Mouse (Mus musculus): ENCODE measurements at regions not wholly inside any gene's neighbourhood (a gene's known extent, or its start where the extent isn't known, plus 50 kb on each side); places are given as distances from the start of the nearest gene placed in this dataset.

DNA sequence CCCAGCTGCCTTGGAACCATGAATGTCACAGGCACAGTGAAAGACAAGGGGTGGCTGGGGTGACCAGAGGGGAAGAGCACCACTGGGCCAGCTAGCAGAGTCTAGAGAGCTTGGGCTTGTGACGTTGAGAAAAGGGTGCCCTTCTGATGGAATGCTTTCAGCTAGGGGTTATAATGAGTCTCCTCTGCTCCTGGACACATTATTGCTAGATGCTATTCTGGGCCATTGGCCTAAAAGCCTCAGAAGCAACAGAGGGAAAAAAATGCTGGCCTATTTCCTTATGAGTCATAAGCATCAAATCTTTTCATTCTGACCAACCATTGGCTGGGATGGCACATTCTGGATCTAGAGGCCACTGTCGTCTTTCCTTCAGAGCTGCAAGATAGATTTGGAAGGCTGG lies 369.8 kb upstream of the Tshz3 start:
- H3K27me3 ChIP-seq (ENCODE audit: control insufficient read depth, insufficient read depth, low read length, poor library complexity, severe bottlenecking): no peaks in the 10 kb centered on the region
- H3K9ac ChIP-seq (ENCODE audit: low read depth, poor library complexity, severe bottlenecking): no peak overlapping the region
- H3K36me3 ChIP-seq (ENCODE audit: control insufficient read depth, insufficient read depth, low read length, poor library complexity, severe bottlenecking): no peaks in the 10 kb centered on the region
- no peaks in the 10 kb centered on the region for H3K9me3 ChIP-seq (replicated peaks; ENCODE audit: control insufficient read depth, insufficient read depth, low read length, poor library complexity, severe bottlenecking)
- H3K4me1 ChIP-seq (ENCODE audit: control insufficient read depth, insufficient read depth, low read length): no peaks in the 10 kb centered on the region
- no peak for TF ChIP-seq POLR2A (IDR thresholded peaks at IDR 0.05; ENCODE audit: insufficient read depth, low read length)
- TF ChIP-seq CTCF (IDR thresholded peaks at IDR 0.05; ENCODE audit: low read depth, low read length): no peak
- TF ChIP-seq EP300 (IDR thresholded peaks at IDR 0.05; ENCODE audit: insufficient read depth, low read depth, low read length): no peak
- H3K27ac ChIP-seq (ENCODE audit: insufficient read depth, low read length): no peak overlapping the region
- no peak overlapping the region for H3K4me3 ChIP-seq (ENCODE audit: low read depth, low read length)

- Histone ChIP-seq H3K9ac (ENCODE audit: low read depth, poor library complexity, severe bottlenecking) (no peak overlapping the region), H3K4me3 (ENCODE audit: low read depth, low read length) (no peak overlapping the region), H3K27me3 (ENCODE audit: control insufficient read depth, insufficient read depth, low read length, poor library complexity, severe bottlenecking) (no peaks in the 10 kb centered on the region), H3K36me3 (ENCODE audit: control insufficient read depth, insufficient read depth, low read length, poor library complexity, severe bottlenecking) (no peaks in the 10 kb centered on the region), H3K4me1 (ENCODE audit: control insufficient read depth, insufficient read depth, low read length) (no peaks in the 10 kb centered on the region), H3K27ac (ENCODE audit: insufficient read depth, low read length) (no peak overlapping the region), H3K9me3 (replicated peaks; ENCODE audit: control insufficient read depth, insufficient read depth, low read length, poor library complexity, severe bottlenecking) (no peaks in the 10 kb centered on the region)
- TF ChIP-seq CTCF (IDR thresholded peaks at IDR 0.05; ENCODE audit: low read depth, low read length): no peak
These were observed 373.9 kb upstream of the Tshz3 start for GRCm38 (mm10) chr7:36324035-36324434.

GRCm38 (mm10) chr7:36322181-36322580 lies 375.7 kb upstream of the Tshz3 start:
- Histone ChIP-seq H3K9ac (ENCODE audit: low read depth, poor library complexity, severe bottlenecking) (no peak overlapping the region), H3K9me3 (replicated peaks; ENCODE audit: control insufficient read depth, insufficient read depth, low read length, poor library complexity, severe bottlenecking) (no peaks in the 10 kb centered on the region), H3K4me3 (ENCODE audit: low read depth, low read length) (no peak overlapping the region), H3K27me3 (ENCODE audit: control insufficient read depth, insufficient read depth, low read length, poor library complexity, severe bottlenecking) (no peaks in the 10 kb centered on the region), H3K36me3 (ENCODE audit: control insufficient read depth, insufficient read depth, low read length, poor library complexity, severe bottlenecking) (no peaks in the 10 kb centered on the region), H3K27ac (ENCODE audit: insufficient read depth, low read length) (no peak overlapping the region), H3K4me1 (ENCODE audit: control insufficient read depth, insufficient read depth, low read length) (no peaks in the 10 kb centered on the region)
- TF ChIP-seq CTCF (IDR thresholded peaks at IDR 0.05; ENCODE audit: low read depth, low read length) (no peak), EP300 (IDR thresholded peaks at IDR 0.05; ENCODE audit: insufficient read depth, low read depth, low read length) (no peak), POLR2A (IDR thresholded peaks at IDR 0.05; ENCODE audit: insufficient read depth, low read length) (no peak)

DNA sequence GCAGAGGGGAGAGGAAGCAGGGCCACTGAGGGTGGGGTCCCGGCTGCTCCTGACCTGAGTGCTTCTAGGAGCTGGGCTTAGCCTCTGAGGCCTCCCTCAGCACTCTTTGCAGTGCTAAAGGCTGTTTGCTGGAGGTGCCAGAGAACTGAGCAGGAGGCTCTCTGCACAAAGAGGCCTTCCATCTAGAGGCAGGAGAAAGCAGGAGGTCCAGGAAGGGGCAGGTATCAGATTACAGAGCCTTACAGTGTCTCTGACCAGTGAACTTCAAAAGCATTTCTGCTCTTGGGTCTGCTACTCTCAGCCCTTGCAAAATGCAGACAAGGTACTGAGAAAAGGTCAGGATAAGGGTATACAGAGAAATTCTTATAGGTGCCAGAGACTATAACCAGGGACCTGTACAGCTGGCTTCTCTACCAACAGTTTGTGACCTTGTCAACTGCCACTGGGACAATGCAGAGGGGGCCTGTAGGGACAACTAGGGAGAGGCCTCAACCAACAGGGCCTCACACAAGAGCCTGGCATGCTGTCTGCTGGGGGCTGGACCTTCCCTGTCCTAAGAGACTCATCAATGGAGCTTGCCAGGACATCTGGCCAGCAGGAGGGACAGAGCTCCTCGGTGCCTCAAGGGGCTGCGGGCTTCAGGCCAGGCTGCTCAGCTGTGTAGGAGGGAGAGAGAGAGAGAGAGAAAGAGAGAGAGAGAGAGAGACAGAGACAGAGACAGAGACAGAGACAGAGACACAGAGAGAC lies 380.3 kb upstream of the Tshz3 start:
- Histone ChIP-seq H3K4me3 (ENCODE audit: low read depth, low read length) (no peak overlapping the region), H3K36me3 (ENCODE audit: control insufficient read depth, insufficient read depth, low read length, poor library complexity, severe bottlenecking) (no peaks in the 10 kb centered on the region), H3K9ac (ENCODE audit: low read depth, poor library complexity, severe bottlenecking) (no peak overlapping the region), H3K4me1 (ENCODE audit: control insufficient read depth, insufficient read depth, low read length) (no peaks in the 10 kb centered on the region), H3K9me3 (replicated peaks; ENCODE audit: control insufficient read depth, insufficient read depth, low read length, poor library complexity, severe bottlenecking) (no peaks in the 10 kb centered on the region), H3K27ac (ENCODE audit: insufficient read depth, low read length) (no peak overlapping the region), H3K27me3 (ENCODE audit: control insufficient read depth, insufficient read depth, low read length, poor library complexity, severe bottlenecking) (no peaks in the 10 kb centered on the region)
- TF ChIP-seq EP300 (IDR thresholded peaks at IDR 0.05; ENCODE audit: insufficient read depth, low read depth, low read length): no peak
- no peak for TF ChIP-seq CTCF (IDR thresholded peaks at IDR 0.05; ENCODE audit: low read depth, low read length)
- TF ChIP-seq POLR2A (IDR thresholded peaks at IDR 0.05; ENCODE audit: insufficient read depth, low read length): no peak

GRCm38 (mm10) chr7:36313751-36314150 lies 384.2 kb upstream of the Tshz3 start:
- no peaks in the 10 kb centered on the region for H3K27me3 ChIP-seq (ENCODE audit: control insufficient read depth, insufficient read depth, low read length, poor library complexity, severe bottlenecking)
- no peak overlapping the region for H3K9ac ChIP-seq (ENCODE audit: low read depth, poor library complexity, severe bottlenecking)
- no peaks in the 10 kb centered on the region for H3K36me3 ChIP-seq (ENCODE audit: control insufficient read depth, insufficient read depth, low read length, poor library complexity, severe bottlenecking)
- TF ChIP-seq EP300 (IDR thresholded peaks at IDR 0.05; ENCODE audit: insufficient read depth, low read depth, low read length) (no peak), CTCF (IDR thresholded peaks at IDR 0.05; ENCODE audit: low read depth, low read length) (no peak), POLR2A (IDR thresholded peaks at IDR 0.05; ENCODE audit: insufficient read depth, low read length) (no peak)
- H3K9me3 ChIP-seq (replicated peaks; ENCODE audit: control insufficient read depth, insufficient read depth, low read length, poor library complexity, severe bottlenecking): no peaks in the 10 kb centered on the region
- H3K4me3 ChIP-seq (ENCODE audit: low read depth, low read length): no peak overlapping the region
- H3K27ac ChIP-seq (ENCODE audit: insufficient read depth, low read length): no peak overlapping the region
- no peaks in the 10 kb centered on the region for H3K4me1 ChIP-seq (ENCODE audit: control insufficient read depth, insufficient read depth, low read length)

DNA sequence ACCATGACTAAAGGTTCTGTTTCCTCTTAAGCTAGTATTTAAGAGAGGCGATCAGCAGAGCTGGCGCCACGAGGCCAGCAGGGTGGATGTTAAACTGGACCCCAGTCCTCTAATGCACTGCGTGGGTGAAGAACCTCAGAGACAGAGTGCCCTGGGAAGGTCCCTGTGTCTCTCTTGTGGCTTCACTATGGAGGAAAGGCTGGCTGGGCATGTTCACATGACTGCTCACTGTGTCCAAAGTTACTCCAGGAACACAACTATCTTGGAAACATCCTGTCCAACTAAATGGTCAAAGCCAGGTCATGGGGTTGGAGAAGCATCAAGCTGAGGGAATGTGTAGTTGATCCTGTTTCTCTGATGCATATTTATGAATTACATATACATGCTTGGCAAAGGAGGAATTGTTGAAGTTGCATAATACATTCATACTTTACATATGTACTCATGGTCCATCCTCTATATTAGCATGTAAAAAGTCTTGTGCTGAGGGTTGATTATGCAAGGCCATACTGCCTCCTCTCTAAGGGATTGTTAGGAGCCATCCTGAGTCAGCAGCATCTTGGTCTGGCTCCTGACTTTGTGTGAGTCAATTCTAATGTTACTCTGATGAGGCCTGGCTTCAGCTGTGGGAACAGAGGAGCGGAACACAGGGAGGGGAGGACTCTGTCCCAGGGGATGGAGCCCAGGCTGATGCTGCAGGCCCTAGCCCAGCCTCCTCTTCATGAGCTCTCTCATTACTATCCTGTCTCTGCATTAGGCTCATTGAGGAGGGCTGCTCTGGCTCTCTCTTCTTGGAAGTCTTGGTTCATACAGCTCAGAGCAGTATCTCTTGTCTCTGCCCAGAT lies 387.9 kb upstream of the Tshz3 start:
- no peak overlapping the region for H3K4me3 ChIP-seq (ENCODE audit: low read depth, low read length)
- no peaks in the 10 kb centered on the region for H3K4me1 ChIP-seq (ENCODE audit: control insufficient read depth, insufficient read depth, low read length)
- no peak overlapping the region for H3K9ac ChIP-seq (ENCODE audit: low read depth, poor library complexity, severe bottlenecking)
- TF ChIP-seq CTCF (IDR thresholded peaks at IDR 0.05; ENCODE audit: low read depth, low read length): no peak
- H3K36me3 ChIP-seq (ENCODE audit: control insufficient read depth, insufficient read depth, low read length, poor library complexity, severe bottlenecking): no peaks in the 10 kb centered on the region
- H3K27ac ChIP-seq (ENCODE audit: insufficient read depth, low read length): no peak overlapping the region
- H3K9me3 ChIP-seq (replicated peaks; ENCODE audit: control insufficient read depth, insufficient read depth, low read length, poor library complexity, severe bottlenecking): no peaks in the 10 kb centered on the region; the same call in 1 of the 2 replicates
- no peaks in the 10 kb centered on the region for H3K27me3 ChIP-seq (ENCODE audit: control insufficient read depth, insufficient read depth, low read length, poor library complexity, severe bottlenecking)
